Mouse (Mus musculus) MN1 (cell line): ENCODE data around the gene Rcc1.

Experiments
- DNase-seq: peaks from one replicate; pipeline ENCODE4 v3.0.0-alpha.2; 2016; ENCODE audit warnings: low spot score

The Rcc1 gene

DNA sequence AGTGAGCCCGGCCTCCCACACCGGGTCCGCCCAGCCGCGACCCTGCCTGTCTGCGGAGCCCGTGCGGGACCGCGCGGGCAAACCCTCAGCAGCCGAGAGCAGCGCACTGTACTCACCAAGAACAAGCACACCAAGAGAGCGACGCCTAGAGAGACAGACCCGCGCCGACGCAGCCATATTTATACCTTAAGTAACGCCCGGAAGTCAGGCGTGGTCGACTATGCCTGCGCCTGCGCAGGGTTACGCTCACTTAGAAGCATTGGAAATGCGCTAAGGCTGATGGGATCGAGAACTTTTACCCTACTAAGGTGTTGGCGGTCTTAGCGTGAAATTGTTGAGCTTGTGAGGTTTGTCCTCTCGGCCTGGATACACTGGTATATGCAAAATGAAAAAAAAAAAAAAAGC is at the start of gene Rcc1:
Gene Rcc1 (minus strand): TSS at position 125 of the 405 bp plus-strand sequence.
- peak; percentile 92 for DNase-seq

DNA sequence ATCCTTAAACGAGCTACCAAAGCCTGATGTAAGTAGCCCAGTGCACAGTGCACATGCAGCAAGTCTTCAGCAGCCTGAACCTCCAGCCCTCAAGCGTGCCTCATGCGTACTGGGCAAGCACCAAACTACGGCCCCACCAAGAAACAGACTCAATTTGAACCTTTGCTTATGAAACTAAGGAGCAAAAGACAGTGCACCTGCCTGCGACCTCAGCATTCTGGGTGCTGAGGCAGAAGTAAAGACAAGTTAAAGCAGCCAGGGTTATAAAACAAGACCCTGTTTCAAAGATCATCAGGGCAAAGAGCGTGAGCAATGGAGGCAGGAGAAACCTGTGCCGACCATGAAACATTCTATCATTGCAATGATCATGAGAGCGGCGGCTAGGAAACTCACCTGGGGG is 47.6 kb upstream of the Rcc1 start:
- DNase-seq: no peak

DNA sequence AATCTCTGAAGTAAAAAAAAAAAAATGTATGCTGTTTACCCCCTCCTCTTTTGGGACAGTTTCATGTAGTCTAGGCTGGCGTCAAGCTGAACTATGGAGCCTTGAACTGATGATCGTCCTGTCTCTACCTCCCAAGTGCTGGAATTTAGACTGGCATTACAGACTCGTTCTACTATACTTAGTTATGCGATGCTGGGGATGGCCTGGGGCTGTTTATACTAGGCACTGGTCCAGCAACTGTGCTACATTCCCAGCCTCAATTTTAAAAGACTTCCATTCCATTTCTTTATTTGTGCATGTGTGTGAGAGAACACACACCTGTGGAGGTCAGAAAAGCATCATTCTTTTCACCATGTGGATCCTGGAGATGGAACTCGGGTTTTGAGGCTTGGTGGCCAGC is 45.5 kb upstream of the Rcc1 start:
- DNase-seq: no peak

DNA sequence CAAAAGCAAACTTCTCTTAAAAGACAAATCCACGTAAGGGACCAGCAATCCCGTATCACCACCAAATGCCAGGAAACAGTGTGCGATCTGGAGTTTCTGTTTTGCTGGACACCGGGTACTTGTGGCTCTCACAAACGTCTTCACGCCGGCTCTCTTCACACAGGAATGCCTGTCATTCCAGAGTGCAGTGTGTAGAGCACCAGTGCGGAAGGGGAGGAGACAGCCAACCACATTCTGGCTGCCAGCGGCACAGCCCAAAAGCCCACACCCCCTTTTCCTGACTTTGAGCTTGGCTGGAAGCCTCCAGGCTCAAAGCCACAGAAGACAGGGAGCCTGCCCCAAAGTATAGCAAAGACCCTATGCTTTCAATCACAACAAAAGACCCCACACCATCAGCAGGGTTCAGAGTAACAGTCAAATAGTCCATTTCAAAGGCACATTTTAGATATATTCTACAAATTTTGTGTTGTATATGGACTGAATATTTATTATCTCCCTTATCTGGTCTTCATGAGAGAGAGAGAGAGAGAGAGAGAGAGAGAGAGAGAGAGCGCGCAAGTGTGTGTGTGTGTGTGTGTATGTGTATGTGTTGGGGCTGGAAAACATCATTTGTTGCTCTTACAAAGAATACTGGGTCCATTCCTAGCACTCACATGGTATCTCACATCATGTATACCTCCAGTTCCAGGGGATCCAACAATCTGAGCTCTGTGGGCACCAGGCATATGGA is 44.8 kb upstream of the Rcc1 start:
- DNase-seq: peak; percentile 73

DNA sequence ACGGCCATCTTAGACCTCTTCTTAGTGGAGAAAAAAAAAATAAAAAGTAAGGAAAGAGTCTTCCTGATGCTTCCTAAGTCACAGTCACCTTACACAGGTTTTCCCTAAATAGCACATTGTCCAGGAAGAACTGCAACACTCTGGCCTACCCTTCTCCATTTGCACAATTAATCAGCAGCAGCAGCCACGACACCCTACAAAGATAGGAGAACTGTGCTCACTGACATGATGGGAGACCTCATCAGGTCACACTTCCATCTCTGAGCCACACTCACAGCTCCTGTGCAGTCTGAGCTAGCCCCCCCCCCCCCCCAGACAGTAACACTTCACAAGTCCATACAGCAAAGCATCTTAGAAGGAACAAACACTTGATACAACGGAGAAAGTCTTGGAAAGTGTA is 43.7 kb upstream of the Rcc1 start:
- no peak for DNase-seq

DNA sequence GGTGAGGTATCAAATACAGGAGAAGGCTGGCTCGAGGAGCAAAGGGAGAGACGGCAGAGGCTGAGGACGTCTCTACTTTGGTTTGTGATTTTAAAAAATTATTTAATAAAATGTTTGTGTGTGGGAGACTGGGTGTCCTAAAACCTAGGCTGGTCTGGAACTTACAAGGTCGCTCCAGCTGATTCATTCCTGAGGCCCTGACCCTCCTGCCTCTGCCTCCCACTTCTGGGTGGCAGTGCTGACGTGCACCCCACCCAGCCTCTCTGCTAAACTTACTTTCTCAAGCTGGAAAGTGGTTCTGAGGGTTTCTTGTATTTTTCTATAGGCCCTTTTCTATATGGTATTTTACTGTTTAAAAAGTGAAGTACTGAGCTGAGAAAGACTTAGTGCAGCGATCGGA is 42.8 kb upstream of the Rcc1 start:
- DNase-seq: no peak

DNA sequence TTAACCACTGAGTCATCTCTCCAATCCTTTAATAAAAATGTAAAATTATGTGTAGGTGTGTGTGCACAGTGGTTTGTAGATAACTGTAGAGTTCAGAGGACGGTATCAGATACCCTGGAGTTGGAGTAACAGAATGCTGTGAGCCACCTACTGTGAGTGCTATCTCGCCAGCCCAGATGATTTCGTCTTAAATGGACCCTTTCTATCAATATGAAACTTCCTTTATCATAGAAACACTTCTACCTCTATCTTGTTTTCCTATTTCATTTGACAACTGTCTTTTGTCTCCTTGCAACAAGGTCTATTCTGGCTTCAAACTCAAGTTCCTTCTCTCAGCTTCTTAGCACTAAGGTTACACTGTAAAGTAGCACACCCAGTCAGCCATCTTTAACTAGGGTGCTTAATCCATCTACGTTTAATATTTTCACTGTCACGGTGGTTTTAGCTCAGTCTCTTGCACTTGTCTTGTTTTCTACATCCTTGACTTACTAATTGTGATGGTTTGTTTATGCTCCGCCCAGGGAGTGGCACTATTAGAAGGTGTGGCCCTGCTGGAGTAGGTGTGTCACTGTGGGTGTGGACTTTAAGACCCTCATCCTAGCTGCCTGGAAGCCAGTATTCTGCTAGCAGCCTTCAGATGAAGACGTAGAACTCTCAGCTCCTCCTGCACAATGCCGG is 37.8 kb upstream of the Rcc1 start:
- no peak for DNase-seq

DNA sequence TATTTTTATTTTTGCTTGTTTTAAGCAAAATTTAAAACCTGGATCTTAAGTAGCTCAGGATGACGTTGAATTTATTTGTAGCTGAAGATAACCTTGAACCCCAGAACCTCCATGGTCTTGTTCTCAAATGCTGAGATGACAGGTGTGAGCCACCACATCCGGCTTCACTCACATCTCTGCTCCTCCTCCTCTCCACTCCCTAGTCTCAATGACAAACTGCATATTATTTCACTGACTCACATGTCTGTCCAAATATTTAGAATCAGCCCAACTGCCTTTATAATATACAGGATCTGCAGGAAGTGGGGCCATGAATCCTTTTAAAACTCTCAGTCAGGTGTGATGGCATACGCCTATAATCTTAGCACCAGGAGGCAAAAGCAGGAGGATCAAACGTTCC is 35.9 kb upstream of the Rcc1 start:
- DNase-seq: no peak

DNA sequence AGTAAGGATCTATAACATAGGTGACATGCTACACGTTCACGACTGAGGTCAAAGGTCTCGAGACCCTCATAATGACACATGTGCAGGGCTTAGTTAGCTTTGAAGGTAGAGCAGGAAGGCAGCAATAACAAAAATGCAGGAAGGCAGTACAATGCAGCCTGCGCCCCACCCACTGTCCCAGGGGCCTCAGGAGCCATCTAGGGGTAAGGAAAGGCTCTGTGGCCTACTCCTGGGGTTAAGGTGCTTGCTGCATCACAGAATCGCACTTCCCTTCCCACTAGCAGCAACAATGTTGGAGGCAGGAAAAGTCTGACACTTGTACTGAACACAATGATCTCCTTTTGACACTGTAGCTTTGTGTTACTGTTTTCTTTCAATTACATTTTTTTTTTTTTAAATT is 34.2 kb upstream of the Rcc1 start:
- DNase-seq: no peak

DNA sequence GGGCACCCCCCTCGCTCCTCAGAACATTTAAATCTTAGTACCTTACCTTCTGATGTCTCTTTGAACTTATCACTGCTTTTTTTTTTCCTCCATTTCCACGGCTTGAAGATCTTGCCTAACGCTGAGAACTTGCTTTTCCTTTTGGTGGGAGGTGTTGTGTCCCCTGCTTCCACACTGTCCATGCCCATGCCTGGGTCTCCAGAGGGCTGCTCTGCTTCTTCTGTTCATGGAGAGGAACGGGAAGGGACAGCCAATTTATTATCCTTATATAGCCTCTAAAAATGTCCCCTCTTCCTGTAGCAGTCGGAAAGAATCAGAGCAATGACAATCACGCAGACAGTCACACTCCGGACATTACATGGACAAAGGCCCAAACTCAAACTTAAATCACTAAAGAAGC is 33.4 kb upstream of the Rcc1 start:
- DNase-seq: no peak

DNA sequence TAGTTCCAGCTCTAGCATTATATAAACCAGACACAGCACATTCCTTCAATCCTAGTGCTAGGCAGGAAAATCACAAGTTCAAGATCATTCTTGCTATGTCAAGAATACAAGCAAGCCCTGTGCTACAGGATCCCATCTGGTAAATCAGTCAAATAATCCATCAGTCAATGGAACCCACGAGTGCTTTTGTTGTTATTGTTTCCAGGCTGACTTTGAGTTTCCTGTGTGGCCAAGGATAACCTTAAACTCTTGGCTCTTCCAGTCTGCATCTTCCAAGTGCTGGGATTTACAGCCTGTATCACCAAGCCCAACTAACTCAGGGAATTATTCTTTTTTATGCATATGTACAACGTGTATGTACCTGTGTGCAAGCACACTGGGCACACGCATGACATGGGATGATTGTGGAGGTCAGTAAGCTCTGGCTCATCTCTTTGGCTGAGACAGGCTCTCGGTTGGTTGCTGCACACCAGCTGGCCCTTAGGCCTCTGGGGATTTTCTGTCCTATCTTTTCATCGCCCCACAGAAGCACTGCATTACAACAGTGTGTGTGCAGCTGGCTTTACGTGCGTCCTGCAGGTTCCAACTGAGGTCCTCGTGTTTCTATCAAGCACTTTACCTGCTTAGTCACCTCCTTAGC is 32.5 kb upstream of the Rcc1 start:
- peak; percentile 58 for DNase-seq

DNA sequence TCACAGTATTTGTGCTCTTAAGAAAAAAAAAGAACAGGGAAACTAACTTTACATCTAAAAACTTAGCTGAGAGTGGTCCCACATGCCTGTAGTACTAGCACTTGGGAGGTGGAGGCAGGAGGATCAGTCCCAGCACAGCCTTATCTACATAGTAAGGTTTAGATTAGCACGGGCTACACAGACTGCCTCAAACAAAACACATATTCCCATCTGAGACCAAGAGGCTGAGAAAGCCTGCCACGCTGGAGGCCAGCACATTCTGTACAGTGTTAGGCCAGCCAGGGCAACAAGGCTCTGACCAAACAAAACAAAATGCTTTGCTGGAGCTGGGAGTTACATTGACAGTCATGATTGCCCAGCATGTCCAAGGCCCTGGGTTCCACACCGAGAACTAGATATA is 30.1 kb upstream of the Rcc1 start:
- DNase-seq: no peak

DNA sequence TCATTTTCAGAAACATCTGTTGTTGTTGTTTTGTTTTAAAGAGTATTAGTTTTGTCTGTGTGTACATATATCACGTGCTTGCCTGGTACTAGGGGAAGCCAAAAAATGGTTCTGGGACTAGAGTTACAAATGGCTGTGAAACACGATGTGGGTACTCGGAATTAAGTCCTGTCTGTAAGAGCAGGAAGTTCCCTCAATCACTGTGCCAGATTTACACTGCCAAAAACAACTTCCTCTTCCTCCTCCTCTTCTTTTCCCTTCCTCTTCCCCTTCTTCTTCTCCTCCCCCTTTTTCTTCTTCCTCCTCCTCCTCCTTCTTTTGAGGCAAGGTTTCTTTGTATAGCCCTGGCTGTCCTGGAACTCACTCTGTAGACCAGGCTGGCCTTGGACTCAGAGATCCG is 28.9 kb upstream of the Rcc1 start:
- DNase-seq: no peak

DNA sequence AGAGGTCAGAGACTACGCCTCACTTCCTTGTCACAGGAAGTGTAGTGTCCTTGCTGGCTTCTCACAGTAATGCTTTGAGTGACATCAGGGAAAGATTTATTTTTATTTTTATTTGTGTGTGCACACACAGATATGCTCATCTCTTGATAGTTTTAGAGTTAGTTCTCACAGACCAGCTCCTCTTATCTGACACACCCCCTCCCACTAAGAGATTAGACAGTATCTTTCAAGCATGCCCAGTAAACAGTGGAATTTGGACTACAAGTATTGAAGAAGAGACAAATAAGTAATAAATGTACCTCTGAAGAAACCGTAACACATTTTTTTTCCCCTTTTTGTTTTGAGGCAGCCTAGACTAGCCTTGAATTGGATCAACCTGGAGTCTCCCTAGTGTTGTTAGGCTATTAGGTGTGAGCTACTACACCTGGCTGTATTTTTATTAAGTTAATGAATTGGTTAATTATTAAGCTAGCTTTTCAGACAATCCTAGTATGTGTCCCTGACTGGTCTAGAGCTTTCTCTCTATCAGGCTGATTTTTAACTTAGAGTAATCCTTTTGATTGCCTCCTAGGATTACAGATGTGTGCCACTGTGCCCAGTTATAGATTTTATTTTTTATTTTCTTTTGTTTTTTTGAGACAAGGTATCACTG is 27.7 kb upstream of the Rcc1 start:
- no peak for DNase-seq

DNA sequence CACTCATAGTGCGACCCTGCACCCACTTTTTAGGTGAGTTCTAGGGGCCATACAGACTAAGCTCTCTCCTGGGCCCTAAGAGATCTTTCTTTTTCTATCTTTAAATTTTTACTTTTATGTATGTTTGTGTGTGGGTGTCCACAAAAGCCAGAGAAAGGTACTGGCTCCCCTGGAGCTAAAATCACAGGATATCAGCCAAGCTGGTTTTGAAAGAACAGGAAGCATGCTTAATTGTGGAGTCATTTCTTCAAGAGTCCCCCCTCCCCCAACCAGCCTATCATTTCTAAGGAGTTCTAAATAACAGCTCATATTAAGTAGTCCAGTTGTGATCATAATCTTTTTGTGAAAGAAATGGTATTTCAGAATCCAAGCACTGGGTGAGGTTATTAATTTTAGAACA is 20.4 kb upstream of the Rcc1 start:
- DNase-seq: no peak

DNA sequence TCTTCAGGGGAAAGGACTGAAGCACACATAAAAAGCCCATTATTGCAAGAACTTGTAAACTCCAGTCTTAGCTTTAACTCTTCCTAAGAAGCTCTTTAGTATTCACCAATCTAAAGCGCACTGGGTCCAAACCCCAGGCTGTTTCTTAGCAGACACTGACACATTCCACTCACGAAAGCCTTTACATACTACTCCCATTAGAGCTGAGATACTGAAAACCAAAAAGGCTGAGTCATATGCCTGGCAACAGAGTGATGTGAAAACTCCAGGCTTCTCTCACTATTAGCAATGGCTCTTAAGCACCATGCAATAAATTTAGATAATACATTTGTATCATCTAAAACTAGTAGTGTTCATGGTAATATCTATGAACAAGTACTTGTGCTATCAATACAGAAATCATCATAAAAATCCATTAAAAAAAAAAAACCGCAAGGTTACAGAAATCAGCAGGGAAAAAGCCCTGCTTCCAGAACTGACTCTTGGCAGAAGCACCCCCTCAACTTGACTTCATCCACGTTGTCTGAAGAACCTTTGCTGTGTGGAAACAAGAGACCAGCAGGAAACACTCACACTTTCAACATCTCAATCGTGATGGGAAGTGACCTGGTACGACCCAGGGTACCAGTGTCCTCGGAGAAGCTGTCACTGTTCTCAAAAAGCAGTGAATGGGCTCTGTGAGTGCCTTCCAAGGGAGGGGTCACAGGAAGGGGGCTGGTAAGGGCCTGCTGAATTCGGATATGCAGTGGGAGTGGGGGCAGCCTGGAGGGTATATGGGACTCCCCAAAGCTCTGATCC is 16.7 kb upstream of the Rcc1 start:
- peak; percentile 33 for DNase-seq

DNA sequence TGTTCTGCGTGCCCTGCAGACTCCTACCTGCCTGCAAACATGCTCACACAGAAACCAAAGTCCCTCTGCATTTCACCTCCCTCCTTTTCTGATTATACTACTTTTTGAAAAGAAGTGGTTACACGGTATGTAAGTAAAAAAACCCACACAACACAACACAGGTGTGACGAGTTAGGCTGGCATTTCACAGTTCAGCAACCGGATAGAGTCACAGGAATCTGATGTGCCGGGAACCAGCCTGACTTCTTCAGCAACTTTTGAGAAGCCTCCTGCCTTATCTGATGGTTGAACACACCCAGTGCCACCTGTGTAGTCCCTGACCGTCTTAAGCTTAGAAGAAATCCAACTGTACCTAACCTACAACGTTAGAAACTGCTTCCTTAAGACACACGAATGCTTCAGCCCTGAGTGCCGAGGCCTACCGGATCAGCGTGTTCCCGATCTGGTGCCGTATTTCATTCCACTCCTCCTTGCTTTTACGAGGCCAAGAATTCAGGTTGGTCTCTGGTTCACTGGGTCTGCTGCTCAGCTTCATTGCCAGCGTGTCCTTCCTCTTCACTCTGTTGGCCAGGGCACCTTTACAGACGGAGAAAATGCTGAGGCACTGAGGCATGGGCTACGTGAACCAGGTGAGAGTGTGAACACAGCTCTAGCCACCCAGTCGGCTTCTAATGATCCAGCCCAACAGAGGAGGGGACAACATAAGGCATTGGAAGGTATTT is 14.2 kb upstream of the Rcc1 start:
- no peak for DNase-seq

DNA sequence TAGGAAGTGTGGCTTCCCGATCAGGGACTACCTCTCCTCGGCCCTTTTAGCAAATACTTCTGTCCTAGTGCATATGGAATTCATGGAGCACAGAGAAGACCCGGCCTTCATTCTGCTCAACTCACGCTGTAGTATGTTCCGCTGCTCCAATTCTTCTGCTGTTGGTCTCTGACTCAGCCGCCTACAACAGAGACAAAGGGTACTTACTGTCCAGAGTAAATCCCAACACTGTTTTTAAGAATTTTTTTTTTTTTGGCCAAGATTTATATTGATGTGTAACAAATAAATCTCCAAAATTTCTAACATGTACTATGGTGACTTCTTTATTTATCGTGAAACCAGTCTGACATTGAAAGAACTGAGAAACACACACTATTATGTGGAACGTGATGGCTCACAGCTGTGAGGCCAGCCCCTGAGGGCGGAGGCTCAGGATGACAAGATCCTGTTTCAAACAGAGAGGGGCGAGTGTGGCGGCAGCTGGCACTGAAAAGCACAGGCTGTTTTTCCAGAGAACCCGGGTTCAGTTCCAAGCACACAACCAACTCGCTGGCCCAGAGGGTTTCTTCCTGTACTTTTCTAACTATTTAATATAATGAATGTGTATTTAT is 12.2 kb upstream of the Rcc1 start:
- no peak for DNase-seq

DNA sequence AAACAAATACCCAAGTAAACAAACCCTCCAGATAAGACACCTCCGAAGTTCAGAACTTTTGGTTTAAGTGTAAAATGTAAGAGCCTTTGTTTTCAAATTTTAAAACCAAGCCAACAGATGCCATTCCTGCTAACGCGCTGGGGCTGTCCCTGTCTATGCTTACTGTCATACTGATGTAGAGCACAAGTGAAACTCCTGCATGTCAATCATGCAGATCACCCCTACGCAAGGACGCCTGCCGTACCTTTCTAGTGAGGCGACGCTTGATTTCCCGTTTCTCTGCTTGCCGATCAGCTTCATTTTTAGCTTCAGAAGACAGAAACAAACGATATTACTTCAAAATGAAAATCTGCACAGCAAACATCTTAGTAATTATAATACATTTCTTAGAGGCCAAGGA is 10.1 kb upstream of the Rcc1 start:
- no peak for DNase-seq

DNA sequence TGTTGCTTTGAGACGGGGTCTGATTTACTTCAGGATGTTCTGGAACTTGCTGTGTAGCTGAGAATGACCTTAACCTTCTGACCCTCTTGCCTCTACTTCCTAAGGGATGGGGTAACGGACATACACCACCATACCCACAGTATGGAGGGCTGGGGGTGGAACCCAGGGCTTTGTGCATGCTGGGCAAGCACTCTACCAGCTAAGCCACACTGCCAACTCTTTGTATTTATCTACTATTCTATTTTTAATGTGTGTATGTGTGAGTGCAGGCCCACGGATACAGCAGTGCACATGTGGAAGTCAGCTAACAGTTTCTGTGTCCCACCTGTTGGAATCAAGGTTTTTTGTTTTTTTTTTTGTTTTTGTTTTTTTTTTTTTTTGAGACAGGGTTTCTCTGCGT is 6.1 kb upstream of the Rcc1 start:
- no peak for DNase-seq

DNA sequence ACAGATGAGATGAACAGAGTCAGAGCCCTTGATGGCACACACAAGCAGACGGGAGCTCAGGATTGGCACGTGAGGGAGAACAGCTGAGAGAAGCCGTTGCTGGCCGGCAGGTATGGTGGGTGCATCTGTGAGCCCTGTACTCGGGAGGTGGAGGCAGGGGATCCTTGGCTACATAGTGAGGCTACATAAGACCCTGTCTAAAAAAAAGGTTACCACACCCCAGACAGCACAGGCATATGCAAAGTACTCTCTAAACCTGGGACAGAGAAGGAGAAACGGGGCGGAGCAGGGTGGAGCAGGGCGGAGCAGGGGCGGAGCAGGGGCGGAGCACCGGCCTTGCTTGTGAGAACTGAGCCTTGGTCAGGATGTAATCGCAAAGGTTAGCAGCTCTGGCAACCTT is 2.8 kb upstream of the Rcc1 start:
- no peak for DNase-seq
